ENCODE assay signal across 32 mouse cellular contexts in genomic region chr11:70831201-70831600, GRCm38 (mm10). TPM values are rescaled to one million over a fixed set of nuclear protein-coding genes. Genes with fewer than 3 reads are reported as not detected.
"Had no signal": no experiment of that assay in that cellular context is flagged by ENCODE, and none has a peak within 500 bp of the region (broad histone marks: within the 10 kb centered on the region; RNA-seq: fewer than 3 reads in every experiment).

No protein-coding gene starts in this region.

- H3K36me3 ChIP-seq: embryonic facial prominence, embryonic 10.5 days; embryonic facial prominence, embryonic 12.5 days; embryonic facial prominence, embryonic 13.5 days; embryonic facial prominence, embryonic 15.5 days; forebrain, embryonic 10.5 days; forebrain, embryonic 12.5 days; forebrain, embryonic 15.5 days had no signal

- H3K9ac ChIP-seq: embryonic facial prominence, embryonic 12.5 days; embryonic facial prominence, embryonic 13.5 days; embryonic facial prominence, embryonic 15.5 days; forebrain, embryonic 12.5 days; forebrain, embryonic 13.5 days; forebrain, embryonic 15.5 days; forebrain, postnatal 0 days had no signal

- H3K4me3 ChIP-seq: embryonic facial prominence, embryonic 10.5 days; embryonic facial prominence, embryonic 12.5 days; embryonic facial prominence, embryonic 13.5 days; embryonic facial prominence, embryonic 15.5 days; erythroblast, embryonic 14.5 days; forebrain, embryonic 10.5 days; forebrain, embryonic 12.5 days; forebrain, embryonic 13.5 days; forebrain, embryonic 15.5 days; gastrocnemius, adult 2 months; heart, adult 2 months had no signal

- DNase-seq: cerebellum, adult 9-10 months; cerebellum, adult 9-11 months; cerebellum, postnatal 10 days; cerebellum, postnatal 14 days; cerebellum, postnatal 25 days; cerebellum, postnatal 36 days; embryo, embryonic 11 days; forebrain, postnatal 0 days; gastrocnemius, adult 2 months; gastrocnemius, postnatal 10 days; gastrocnemius, postnatal 25 days; gastrocnemius, postnatal 36 days; heart, adult 18-20 months; heart, adult 2 months had no signal

- H3K27me3 ChIP-seq: embryonic facial prominence, embryonic 12.5 days; embryonic facial prominence, embryonic 13.5 days; embryonic facial prominence, embryonic 15.5 days; forebrain, embryonic 12.5 days; forebrain, embryonic 13.5 days; forebrain, embryonic 15.5 days had no signal

- H3K4me1 ChIP-seq: embryonic facial prominence, embryonic 12.5 days; embryonic facial prominence, embryonic 13.5 days; embryonic facial prominence, embryonic 15.5 days; forebrain, embryonic 12.5 days; forebrain, embryonic 13.5 days; forebrain, embryonic 15.5 days had no signal

- H3K27ac ChIP-seq: embryonic facial prominence, embryonic 10.5 days; embryonic facial prominence, embryonic 12.5 days; embryonic facial prominence, embryonic 13.5 days; embryonic facial prominence, embryonic 15.5 days; forebrain, embryonic 10.5 days; forebrain, embryonic 12.5 days; forebrain, embryonic 13.5 days; forebrain, embryonic 15.5 days; gastrocnemius, adult 2 months; heart, adult 2 months had no signal

- H3K9me3 ChIP-seq: embryonic facial prominence, embryonic 10.5 days; embryonic facial prominence, embryonic 12.5 days; embryonic facial prominence, embryonic 13.5 days; embryonic facial prominence, embryonic 15.5 days; forebrain, embryonic 13.5 days; forebrain, embryonic 15.5 days had no signal

RNA-seq across cellular contexts. Expression of gene Scimp, which starts 18.8 kb away (rescaled TPM):
- total RNA-seq: common myeloid progenitor, adult 5-6 weeks; forebrain, postnatal 0 days; gastrocnemius, adult 18-20 months; gastrocnemius, adult 2 months; gastrocnemius, adult 8-10 months; gastrocnemius, postnatal 10 days; gastrocnemius, postnatal 25 days; gastrocnemius, postnatal 36 days; gastrocnemius, postnatal 4 days; granulocyte monocyte progenitor cell, adult 5-6 weeks had no signal
- polyA plus RNA-seq: embryonic facial prominence, embryonic 10.5 days; embryonic facial prominence, embryonic 11.5 days; embryonic facial prominence, embryonic 12.5 days; embryonic facial prominence, embryonic 15.5 days; erythroblast, embryonic 14.5 days; forebrain, embryonic 10.5 days; forebrain, embryonic 11.5 days; forebrain, embryonic 12.5 days; forebrain, embryonic 13.5 days; forebrain, embryonic 14.5 days; forebrain, embryonic 15.5 days; forebrain, embryonic 16.5 days; forebrain, postnatal 0 days had no signal
